Mouse (Mus musculus) thymus, postnatal 4 days (tissue): ENCODE measurements at regions not wholly inside any gene's neighbourhood (a gene's known extent, or its start where the extent isn't known, plus 50 kb on each side); places are given as distances from the start of the nearest gene placed in this dataset.

Source experiments
- DNase-seq: peaks from one replicate; pipeline ENCODE4 v3.0.0; 2021

GRCm38 (mm10) chr5:126974565-126974964 is 267.0 kb upstream of the Tmem132c start:
- no peak for DNase-seq

GRCm38 (mm10) chr5:126995577-126995976 is 246.0 kb upstream of the Tmem132c start:
- DNase-seq: no peak

- DNase-seq: no peak
These were observed 227.4 kb upstream of the Tmem132c start for GRCm38 (mm10) chr5:127014166-127014565.

DNA sequence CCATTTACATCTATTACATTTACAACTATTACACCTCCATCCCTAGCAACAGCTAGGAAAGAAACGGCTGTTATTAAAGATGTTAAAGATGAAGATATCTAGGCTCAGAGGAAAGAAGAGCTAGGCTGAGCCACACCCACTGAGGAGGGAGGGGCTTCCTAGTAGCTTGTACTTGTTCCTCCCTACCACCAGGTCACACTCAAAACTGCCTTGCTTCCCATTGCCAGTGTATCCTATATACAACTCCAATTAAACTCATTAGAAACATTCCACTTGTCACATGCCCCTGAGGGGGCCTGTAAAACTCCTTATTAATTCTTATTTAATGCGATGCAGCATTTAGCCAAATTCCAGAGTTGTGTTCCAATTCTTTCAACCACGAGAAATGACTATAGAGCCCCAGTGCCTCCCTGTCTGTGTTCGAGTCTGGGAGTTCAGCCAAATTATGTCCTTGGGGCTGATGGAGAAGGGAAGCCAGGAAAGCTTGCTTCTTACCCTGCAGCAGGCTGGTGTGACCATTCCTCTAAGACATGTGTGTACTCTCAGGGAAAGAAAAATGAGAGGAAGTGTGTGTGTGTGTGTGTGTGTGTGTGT is 225.0 kb upstream of the Tmem132c start:
- no peak for DNase-seq

DNA sequence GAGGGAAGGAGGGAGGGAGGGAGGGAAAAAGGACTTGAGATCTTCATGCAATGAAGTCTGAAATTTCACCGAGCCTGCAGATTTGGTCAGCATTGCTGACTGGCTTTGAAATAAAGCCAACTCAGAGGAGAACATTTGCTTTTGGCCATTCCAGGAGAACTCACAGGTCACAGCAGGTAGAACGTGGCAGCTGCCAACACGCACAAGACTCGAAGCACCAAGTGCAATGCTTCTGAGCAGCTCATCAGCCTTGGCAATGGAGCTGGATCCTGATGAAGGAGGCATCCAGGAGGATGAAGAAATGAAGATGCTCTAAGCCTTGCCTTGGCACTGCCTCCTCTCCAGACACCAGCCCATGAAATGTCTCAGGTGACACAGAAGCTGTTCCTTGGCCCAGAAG is 223.6 kb upstream of the Tmem132c start:
- DNase-seq: no peak

DNA sequence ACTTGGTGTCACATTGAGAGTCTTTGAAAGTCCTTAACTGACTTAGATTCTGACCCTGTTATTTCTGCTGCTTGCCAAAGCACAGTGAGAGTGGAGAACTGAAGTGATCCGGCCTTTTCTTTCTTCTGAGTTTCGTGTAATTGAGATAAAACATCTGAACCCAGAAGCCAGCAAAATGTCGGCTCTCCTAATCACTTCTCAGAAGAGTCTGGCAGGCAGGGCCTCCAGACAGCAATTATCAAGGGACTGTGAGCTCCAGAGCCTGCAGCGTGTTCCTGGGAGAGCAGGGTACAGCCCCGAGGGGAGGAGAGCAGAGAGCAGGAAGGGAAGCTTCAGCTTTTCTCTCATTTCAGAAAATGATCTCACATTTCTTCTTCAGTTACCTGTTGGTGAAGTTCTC is 205.1 kb upstream of the Tmem132c start:
- DNase-seq: no peak

GRCm38 (mm10) chr5:127057770-127058169 is 183.8 kb upstream of the Tmem132c start:
- DNase-seq: no peak

GRCm38 (mm10) chr5:127074327-127074726 is 167.3 kb upstream of the Tmem132c start:
- no peak for DNase-seq
